Mouse (Mus musculus) limb, embryonic 11.5 days (tissue): ENCODE results near the gene Nxf1. TPM values are rescaled to one million over a fixed set of nuclear protein-coding genes. Genes with fewer than 3 reads are reported as not detected.

Source experiments
- ATAC-seq: fragments of 200-750 bp; cut with Nextera tagmentation; 2 replicates; pipeline ENCODE4 v1.8.0; 2017; ENCODE audit warnings: low read depth; ENCODE audit not compliant: insufficient number of reproducible peaks, low FRiP score, low TSS enrichment
- DNase-seq: peaks from one replicate; pipeline ENCODE4 v3.0.0-alpha.2; 2015; ENCODE audit warnings: low spot score
- H3K27ac ChIP-seq: fragments of 300-500 bp; sonication (generic); replicated peaks from 2 replicates; pipeline ENCODE4 v1.5.1; 2014; ENCODE audit warnings: low read depth, mild to moderate bottlenecking, low read length
- H3K27me3 ChIP-seq: fragments of 300-500 bp; sonication (generic); 2 replicates; pipeline ENCODE4 v1.6.1; 2014; ENCODE audit warnings: mild to moderate bottlenecking, low read length, mixed read lengths; ENCODE audit not compliant: control insufficient read depth, insufficient read depth
- H3K36me3 ChIP-seq: fragments of 300-500 bp; sonication (generic); 2 replicates; pipeline ENCODE4 v1.6.1; 2014; ENCODE audit warnings: mild to moderate bottlenecking, low read length, moderate library complexity, mixed read lengths; ENCODE audit not compliant: control insufficient read depth, insufficient read depth
- H3K4me1 ChIP-seq: fragments of 300-500 bp; sonication (generic); 2 replicates; pipeline ENCODE4 v1.6.1; 2014; ENCODE audit warnings: low read length, mixed read lengths; ENCODE audit not compliant: control insufficient read depth, insufficient read depth
- H3K4me2 ChIP-seq: fragments of 300-500 bp; sonication (generic); 2 replicates; pipeline ENCODE4 v1.6.1; 2014; ENCODE audit warnings: low read depth, mild to moderate bottlenecking, moderate library complexity; ENCODE audit not compliant: severe bottlenecking
- H3K4me3 ChIP-seq: fragments of 300-500 bp; sonication (generic); 2 replicates; pipeline ENCODE4 v1.5.1; 2014; ENCODE audit warnings: low read depth, low read length
- H3K9ac ChIP-seq: fragments of 300-500 bp; sonication (generic); 2 replicates; pipeline ENCODE4 v1.6.1; 2014; ENCODE audit warnings: mild to moderate bottlenecking, low read length
- H3K9me3 ChIP-seq: fragments of 300-500 bp; sonication (generic); 2 replicates; pipeline ENCODE4 v1.6.1; 2016; ENCODE audit warnings: low read length; ENCODE audit not compliant: control insufficient read depth
- WGBS: fragments of 180-500 bp; shearing (Covaris S2); extraction: QIAGEN DNeasy Blood & Tissue Kit; methylation state at CpG from one replicate; pipeline ENCODE4 v1.1.7; 2014; 5-methylcytosine and 5-hydroxymethylcytosine counted together
- polyA plus RNA-seq: library from polyadenylated mRNA; unstranded; fragments of >200 nt; fragmentation: Nextera tagmentation; extraction: Ambion mirVana; gene quantifications from 2 replicates; pipeline ENCODE4 v1.2.1, GENCODE M21; 2014

Gene Nxf1
- polyA plus RNA-seq, 1 experiment from 2014 or later, result 228 TPM

DNA sequence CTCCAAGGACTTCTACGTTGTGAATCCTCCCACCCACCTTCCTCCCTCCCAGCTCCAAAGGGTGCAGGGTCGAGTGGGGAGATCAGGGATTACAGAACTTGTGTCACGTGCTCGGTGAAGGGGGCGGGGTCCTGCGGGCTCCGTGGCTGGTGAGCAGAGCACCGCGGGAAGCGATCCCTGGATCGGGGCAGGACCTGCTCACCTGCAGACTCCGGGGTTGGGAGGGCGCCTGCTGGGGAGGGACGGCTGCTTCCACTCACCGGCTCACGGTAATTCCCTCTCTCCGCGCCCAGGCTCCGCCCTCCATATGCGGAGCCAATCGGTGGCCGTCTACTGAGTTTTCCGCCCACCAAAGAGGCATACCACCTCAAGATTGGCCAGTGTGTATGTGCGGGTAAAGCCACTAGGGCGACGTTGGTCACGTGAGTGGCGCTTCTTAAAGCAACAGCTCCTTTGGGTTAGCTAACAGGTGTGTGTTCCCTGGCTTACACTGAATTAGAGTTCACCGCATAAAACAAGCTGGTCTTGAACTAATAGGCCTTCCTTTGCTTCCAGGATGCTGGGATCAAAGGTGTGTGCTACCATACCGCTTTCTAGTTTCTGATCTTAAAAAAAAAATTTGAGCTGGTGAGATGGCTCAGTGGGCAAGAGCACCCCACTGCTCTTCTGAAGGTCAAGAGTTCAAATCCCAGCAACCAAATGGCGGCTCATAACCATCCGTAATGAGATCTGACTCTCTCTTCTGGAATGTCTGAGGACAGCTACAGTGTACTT is 29.3 kb downstream of the Nxf1 start, which contains the start of gene Taf6l:
Gene Taf6l (minus strand): TSS at position 410 of the 774 bp plus-strand sequence.
- WGBS, result under 1% methylated on average over 32 of the region's 32 CpGs
- H3K36me3 ChIP-seq, result peaks cover 4% of the 10 kb centered on the region; the same call in 1 of the 2 replicates
- peak within 1 kb of the TSS; percentile 60 for H3K4me3 ChIP-seq
- no peaks in the 10 kb centered on the region for H3K9me3 ChIP-seq
- peak within 1 kb of the TSS; percentile 51; the same call in 1 of the 2 replicates for H3K27ac ChIP-seq
- H3K27me3 ChIP-seq, result no peaks in the 10 kb centered on the region
- DNase-seq (peak; percentile 89), ATAC-seq (peak; percentile 99)
- H3K4me1 ChIP-seq, result no peaks in the 10 kb centered on the region
- H3K4me2 ChIP-seq, result peak within 1 kb of the TSS; percentile 59
- peak within 1 kb of the TSS; percentile 63 for H3K9ac ChIP-seq

DNA sequence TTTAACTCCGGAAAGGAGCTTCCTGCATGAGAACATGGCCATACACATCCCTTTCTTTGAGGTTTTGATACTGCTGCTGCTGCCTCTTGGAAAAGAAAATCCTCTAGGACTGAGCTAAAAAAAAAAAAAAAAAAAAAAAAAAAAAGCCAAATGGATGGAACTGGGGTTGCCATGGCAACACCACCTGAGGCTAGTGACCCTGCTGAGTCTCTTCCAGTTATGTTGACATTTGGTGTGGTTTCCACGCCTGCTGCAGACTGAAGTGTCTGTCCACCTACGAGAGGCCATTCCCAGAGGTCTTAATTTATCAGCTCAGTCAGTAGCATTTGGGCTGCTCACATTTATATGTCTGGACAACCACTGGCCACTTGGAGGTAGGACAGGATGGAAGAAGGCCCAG is 31.6 kb downstream of the Nxf1 start:
- H3K4me2 ChIP-seq, result no peak overlapping the region
- no peaks in the 10 kb centered on the region for H3K9me3 ChIP-seq
- no peak overlapping the region for H3K4me3 ChIP-seq
- ATAC-seq (no peak), DNase-seq (no peak)
- no peaks in the 10 kb centered on the region for H3K4me1 ChIP-seq
- H3K9ac ChIP-seq, result no peak overlapping the region
- H3K27ac ChIP-seq, result no peak overlapping the region
- WGBS, result 20% methylated on average over 3 of the region's 3 CpGs
- no peaks in the 10 kb centered on the region for H3K27me3 ChIP-seq
- peaks cover 5% of the 10 kb centered on the region for H3K36me3 ChIP-seq

DNA sequence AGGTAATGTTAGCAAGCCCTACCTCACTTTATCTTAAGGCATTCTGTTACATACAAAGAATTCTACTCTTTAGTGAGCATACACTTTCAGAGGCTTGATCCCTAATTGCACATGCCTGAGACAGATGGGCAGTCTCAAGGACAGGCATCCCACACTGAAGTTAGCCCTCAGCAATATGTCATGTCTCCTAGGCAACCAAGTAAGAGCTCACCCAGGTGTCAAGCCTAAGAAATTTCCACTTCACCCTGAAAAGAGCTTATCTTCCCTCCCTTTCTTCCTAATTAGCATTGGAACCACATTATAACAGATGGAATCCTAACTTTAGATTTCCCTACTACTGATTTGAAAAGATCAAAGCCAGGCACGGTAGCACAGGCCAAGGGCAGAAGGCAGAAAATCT is 32.3 kb downstream of the Nxf1 start:
- Histone ChIP-seq H3K9me3 (no peaks in the 10 kb centered on the region), H3K4me1 (no peaks in the 10 kb centered on the region), H3K4me3 (no peak overlapping the region), H3K27me3 (no peaks in the 10 kb centered on the region), H3K27ac (no peak overlapping the region), H3K4me2 (no peak overlapping the region), H3K9ac (no peak overlapping the region), H3K36me3 (peaks cover 12% of the 10 kb centered on the region)
- ATAC-seq (no peak), DNase-seq (no peak)
- WGBS, result 64% methylated on average over 1 of the region's 1 CpGs

DNA sequence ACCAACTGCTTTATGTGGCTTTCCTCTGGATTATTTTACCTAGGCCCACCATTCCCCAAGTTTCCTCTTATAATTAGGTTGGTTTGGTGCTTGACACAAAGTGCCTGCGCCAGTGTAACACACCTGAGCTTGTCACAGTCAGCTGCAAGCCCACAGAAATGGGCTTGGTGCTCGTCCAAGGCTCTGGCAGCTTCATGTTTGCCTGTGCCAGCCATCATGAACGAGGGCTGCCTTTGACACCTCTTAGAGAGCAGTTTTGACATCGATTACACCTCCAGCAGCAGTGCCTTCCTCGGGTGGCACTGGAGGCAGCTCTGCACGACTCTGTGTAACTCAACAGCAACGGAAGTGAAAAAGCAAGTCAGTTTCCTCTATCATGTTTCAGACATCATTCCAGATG is 33.3 kb downstream of the Nxf1 start:
- H3K4me3 ChIP-seq, result no peak overlapping the region
- ATAC-seq, result no peak
- no peaks in the 10 kb centered on the region for H3K27me3 ChIP-seq
- no peaks in the 10 kb centered on the region for H3K4me1 ChIP-seq
- no peak overlapping the region for H3K4me2 ChIP-seq
- H3K36me3 ChIP-seq, result peaks cover 21% of the 10 kb centered on the region
- no peak for DNase-seq
- H3K9ac ChIP-seq, result no peak overlapping the region
- WGBS, result 86% methylated on average over 7 of the region's 7 CpGs
- no peak overlapping the region for H3K27ac ChIP-seq
- H3K9me3 ChIP-seq, result no peaks in the 10 kb centered on the region

DNA sequence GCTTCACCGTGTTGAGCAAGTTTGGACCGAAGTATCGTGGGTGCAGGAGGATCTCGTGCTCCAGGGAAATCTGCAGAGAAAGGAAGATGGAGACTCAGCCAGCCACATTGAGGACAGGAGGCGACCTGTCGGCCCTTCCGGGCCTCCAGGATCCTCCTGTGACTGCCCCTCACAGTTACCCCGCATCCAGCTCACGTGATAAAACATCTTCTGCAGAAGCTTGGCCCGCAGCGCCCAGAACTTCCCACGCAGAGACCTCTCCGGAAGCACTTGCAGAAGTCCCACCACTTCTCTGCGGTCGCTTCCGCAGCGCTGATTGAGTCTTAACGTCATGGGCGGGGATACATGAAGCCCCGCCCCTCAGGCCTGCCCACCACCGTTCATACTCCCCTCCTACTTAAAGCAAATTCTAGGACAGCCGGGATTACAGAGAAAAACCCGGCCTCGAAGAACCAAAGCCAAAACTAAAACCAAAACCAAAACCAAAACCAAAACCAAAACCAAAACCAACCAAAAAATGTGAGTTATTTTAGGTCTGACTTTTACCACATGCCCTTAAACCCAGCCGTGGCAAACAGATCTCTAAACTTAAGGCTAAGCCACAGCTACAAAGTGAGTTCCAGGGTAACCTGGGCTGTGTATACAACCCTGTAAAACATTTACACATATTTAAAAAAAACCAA is 41.5 kb downstream of the Nxf1 start, which contains the start of gene Polr2g:
Gene Polr2g (minus strand): TSS at position 314 of the 683 bp plus-strand sequence.
- peak; percentile 90 for DNase-seq
- Histone ChIP-seq H3K36me3 (peaks cover 17% of the 10 kb centered on the region), H3K4me1 (peaks cover 9% of the 10 kb centered on the region; the same call in 1 of the 2 replicates), H3K27ac (peak within 1 kb of the TSS; percentile 22; the same call in 1 of the 2 replicates), H3K27me3 (no peaks in the 10 kb centered on the region), H3K4me3 (peak within 1 kb of the TSS; percentile 84), H3K9me3 (no peaks in the 10 kb centered on the region), H3K4me2 (peak within 1 kb of the TSS; percentile 83), H3K9ac (peak within 1 kb of the TSS; percentile 83)
- peak; percentile 78; the same call in 1 of the 2 replicates for ATAC-seq
- WGBS, result 2% methylated on average over 25 of the region's 25 CpGs

DNA sequence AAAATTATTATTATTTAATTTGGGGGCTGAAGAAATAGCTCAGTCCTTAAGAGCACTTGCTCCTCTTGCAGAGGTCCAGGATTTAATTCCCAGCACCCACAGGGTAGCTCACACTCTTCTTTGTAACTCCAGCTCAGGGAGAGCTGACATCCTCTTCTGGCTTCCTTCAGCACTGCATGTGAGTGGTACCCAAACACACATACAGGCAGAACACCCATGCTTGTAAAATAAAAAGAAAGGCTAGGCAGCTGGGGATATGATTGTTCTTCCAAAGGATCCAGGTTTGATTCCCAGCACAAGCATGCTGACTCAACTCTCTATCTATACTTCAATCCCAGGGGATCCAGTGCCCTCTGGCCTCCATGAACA is 42.1 kb downstream of the Nxf1 start:
- peak overlapping the region; percentile 83; the same call in 1 of the 2 replicates for H3K4me2 ChIP-seq
- no peaks in the 10 kb centered on the region for H3K27me3 ChIP-seq
- peaks cover 9% of the 10 kb centered on the region; the same call in 1 of the 2 replicates for H3K4me1 ChIP-seq
- ATAC-seq (no peak), DNase-seq (no peak)
- H3K36me3 ChIP-seq, result peaks cover 11% of the 10 kb centered on the region
- no peak overlapping the region for H3K9ac ChIP-seq
- no peak overlapping the region; the same call in 1 of the 2 replicates for H3K4me3 ChIP-seq
- no peak overlapping the region for H3K27ac ChIP-seq
- H3K9me3 ChIP-seq, result no peaks in the 10 kb centered on the region

DNA sequence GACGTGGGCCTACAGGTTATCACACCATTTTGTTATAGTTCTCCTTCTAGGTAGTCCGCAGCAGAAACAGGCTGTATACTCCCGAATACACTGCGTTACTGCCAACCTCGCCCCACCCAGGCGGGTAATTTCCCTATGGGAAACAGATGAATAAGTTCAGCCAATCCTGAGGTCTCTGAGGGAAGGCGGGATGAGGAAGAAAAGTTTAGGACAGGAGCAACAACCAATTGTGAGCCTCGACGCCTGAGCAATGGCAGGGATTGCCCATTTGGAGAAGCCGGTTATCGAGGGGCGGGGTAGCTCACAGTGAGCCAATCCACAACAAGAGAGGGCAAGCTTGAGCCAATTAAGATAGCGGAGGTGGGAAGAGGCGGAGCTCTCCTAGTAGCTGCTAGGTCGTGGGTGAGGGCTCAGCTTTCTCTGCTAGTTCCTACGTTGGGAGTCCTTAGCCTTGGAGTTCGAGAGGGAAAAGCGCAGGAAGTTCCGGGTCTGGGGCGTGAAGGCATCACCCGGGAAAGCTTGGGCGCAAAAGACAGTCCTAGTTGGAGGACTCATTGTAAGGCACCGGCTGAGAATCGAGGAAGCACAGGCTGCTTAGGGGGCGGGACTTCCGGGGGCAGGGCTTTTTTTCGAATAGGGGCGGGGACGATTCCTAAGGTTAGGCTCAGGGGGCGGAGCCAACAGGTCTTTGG is 45.4 kb downstream of the Nxf1 start, which contains the start of gene Zbtb3:
Gene Zbtb3 (plus strand): TSS at position 426 of the 692 bp plus-strand sequence.
- Histone ChIP-seq H3K4me2 (peak within 1 kb of the TSS; percentile 52), H3K9me3 (no peaks in the 10 kb centered on the region), H3K27ac (0 out of 2 replicates have a peak within 1 kb of the TSS, but pooled peaks have one; percentile 64), H3K9ac (peak within 1 kb of the TSS; percentile 57; the same call in 1 of the 2 replicates), H3K4me1 (peaks cover 9% of the 10 kb centered on the region; the same call in 1 of the 2 replicates), H3K36me3 (peaks cover 2% of the 10 kb centered on the region; the same call in 1 of the 2 replicates), H3K4me3 (peak within 1 kb of the TSS; percentile 42), H3K27me3 (no peaks in the 10 kb centered on the region)
- under 1% methylated on average over 30 of the region's 30 CpGs for WGBS
- peak; percentile 94 for DNase-seq
- peak; percentile 95 for ATAC-seq
